Mouse (Mus musculus): ENCODE results near the gene Rcn3. TPM values are rescaled to one million over a fixed set of nuclear protein-coding genes. Genes with fewer than 3 reads are reported as not detected.

The Rcn3 gene
- polyA plus RNA-seq, 1 experiment from 2014 or later = 339 TPM

DNA sequence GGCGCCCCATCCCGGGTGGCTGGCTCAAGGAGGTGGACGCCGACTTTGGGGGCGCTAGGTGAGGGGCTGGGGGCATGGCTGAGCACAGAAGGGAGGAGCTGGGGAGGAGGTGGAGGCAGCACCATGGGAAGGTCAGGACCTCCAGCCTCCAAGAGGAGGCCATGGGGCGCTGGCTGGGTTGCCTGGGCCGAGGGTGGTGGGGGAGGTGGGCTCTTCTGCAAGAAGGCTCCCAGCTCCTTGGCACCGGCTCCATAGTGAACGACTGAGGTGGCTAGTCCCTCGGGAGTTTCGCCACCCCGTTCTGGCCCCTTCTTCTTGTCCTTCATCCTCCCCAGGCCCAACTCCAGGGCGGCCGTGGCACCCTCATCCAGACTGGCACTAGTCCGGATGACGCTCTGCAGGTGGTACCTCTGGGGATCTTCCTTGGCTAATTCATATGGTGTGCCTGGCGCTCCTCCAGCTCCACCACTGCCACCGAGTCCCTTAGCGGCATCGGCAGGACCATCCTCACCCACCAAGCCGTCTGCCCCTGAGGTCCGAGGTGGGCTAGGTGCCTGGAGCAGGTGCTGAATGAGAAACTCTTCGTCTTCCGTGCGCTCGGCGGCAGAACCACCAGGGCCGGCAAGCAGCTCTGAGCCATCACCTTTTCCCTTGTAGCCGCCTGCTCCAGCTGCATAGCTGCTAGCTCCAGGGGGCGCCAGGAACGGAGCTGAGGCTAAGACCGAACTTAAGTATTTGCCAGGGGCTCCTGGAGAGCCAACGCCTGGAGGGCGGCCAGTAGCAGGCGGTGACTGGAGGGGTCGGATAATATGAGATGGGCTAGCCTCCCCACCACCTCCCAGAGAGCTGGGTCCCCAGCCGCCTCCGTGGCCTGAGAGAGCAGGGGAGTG, 43.8 kb downstream of the Rcn3 start:
- WGBS (ENCODE audit: insufficient replicate concordance) = 92% methylated on average over 38 of the region's 38 CpGs
- H3K4me1 ChIP-seq (ENCODE audit: control insufficient read depth, insufficient read depth, low read length) = peaks cover 5% of the 10 kb centered on the region; the same call in 1 of the 2 replicates
- no peaks in the 10 kb centered on the region for H3K9me3 ChIP-seq (replicated peaks; ENCODE audit: control insufficient read depth, low read length)
- H3K27me3 ChIP-seq (ENCODE audit: control insufficient read depth, insufficient read depth, low read length) = no peaks in the 10 kb centered on the region
- no peak for ATAC-seq (replicated peaks; ENCODE audit: insufficient number of reproducible peaks, low FRiP score, low TSS enrichment)
- no peak overlapping the region for H3K27ac ChIP-seq (ENCODE audit: low read depth, low read length)
- peak overlapping the region; percentile 22; the same call in 1 of the 2 replicates for H3K9ac ChIP-seq (ENCODE audit: low read depth, low read length)
- H3K36me3 ChIP-seq (ENCODE audit: control insufficient read depth, insufficient read depth, low read length) = peaks cover 61% of the 10 kb centered on the region
- no peak overlapping the region for H3K4me3 ChIP-seq (ENCODE audit: low read depth, low read length)
- H3K4me2 ChIP-seq = no peak overlapping the region

GRCm38 (mm10) chr7:45047491-45047890, 44.5 kb downstream of the Rcn3 start:
- peaks cover 5% of the 10 kb centered on the region; the same call in 1 of the 2 replicates for H3K4me1 ChIP-seq (ENCODE audit: control insufficient read depth, insufficient read depth, low read length)
- H3K9me3 ChIP-seq (replicated peaks; ENCODE audit: control insufficient read depth, low read length) = no peaks in the 10 kb centered on the region
- H3K36me3 ChIP-seq (ENCODE audit: control insufficient read depth, insufficient read depth, low read length) = peaks cover 67% of the 10 kb centered on the region
- H3K4me2 ChIP-seq = no peak overlapping the region
- no peak overlapping the region for H3K27ac ChIP-seq (ENCODE audit: low read depth, low read length)
- H3K27me3 ChIP-seq (ENCODE audit: control insufficient read depth, insufficient read depth, low read length) = no peaks in the 10 kb centered on the region
- no peak for ATAC-seq (replicated peaks; ENCODE audit: insufficient number of reproducible peaks, low FRiP score, low TSS enrichment)
- 93% methylated on average over 14 of the region's 14 CpGs for WGBS (ENCODE audit: insufficient replicate concordance)
- H3K9ac ChIP-seq (ENCODE audit: low read depth, low read length) = no peak overlapping the region
- H3K4me3 ChIP-seq (ENCODE audit: low read depth, low read length) = no peak overlapping the region

- no peaks in the 10 kb centered on the region for H3K27me3 ChIP-seq (ENCODE audit: control insufficient read depth, insufficient read depth, low read length)
- no peaks in the 10 kb centered on the region for H3K9me3 ChIP-seq (replicated peaks; ENCODE audit: control insufficient read depth, low read length)
- H3K36me3 ChIP-seq (ENCODE audit: control insufficient read depth, insufficient read depth, low read length) = peaks cover 73% of the 10 kb centered on the region
- ATAC-seq (replicated peaks; ENCODE audit: insufficient number of reproducible peaks, low FRiP score, low TSS enrichment) = no peak
- no peak overlapping the region for H3K4me2 ChIP-seq
- 93% methylated on average over 26 of the region's 26 CpGs for WGBS (ENCODE audit: insufficient replicate concordance)
- H3K4me3 ChIP-seq (ENCODE audit: low read depth, low read length) = no peak overlapping the region
- H3K4me1 ChIP-seq (ENCODE audit: control insufficient read depth, insufficient read depth, low read length) = peaks cover 5% of the 10 kb centered on the region; the same call in 1 of the 2 replicates
- H3K9ac ChIP-seq (ENCODE audit: low read depth, low read length) = no peak overlapping the region
- H3K27ac ChIP-seq (ENCODE audit: low read depth, low read length) = no peak overlapping the region
These were observed 45.1 kb downstream of the Rcn3 start for GRCm38 (mm10) chr7:45046853-45047350.

DNA sequence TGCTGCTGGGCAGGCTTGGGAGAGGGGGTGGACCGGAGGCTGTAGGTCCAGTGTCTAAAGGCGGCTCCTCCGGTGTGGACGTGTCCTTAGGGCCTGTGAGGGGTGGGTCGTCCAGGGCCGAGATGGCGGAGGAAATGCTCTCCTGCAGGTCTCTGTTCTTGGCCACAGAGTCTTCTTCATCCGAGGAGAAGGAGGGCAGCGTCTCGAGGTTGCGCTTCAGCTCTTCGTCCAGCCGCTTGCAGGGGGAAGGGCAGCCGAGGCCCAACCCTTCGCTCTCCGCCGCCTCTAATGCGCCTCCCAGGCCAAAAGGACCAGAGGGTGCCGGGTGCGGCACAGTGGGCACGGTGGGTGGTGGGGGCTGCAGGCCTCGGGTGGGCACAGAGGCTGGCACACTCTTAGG, 46.3 kb downstream of the Rcn3 start:
- peaks cover 76% of the 10 kb centered on the region for H3K36me3 ChIP-seq (ENCODE audit: control insufficient read depth, insufficient read depth, low read length)
- no peak overlapping the region for H3K9ac ChIP-seq (ENCODE audit: low read depth, low read length)
- H3K9me3 ChIP-seq (replicated peaks; ENCODE audit: control insufficient read depth, low read length) = no peaks in the 10 kb centered on the region
- ATAC-seq (replicated peaks; ENCODE audit: insufficient number of reproducible peaks, low FRiP score, low TSS enrichment) = no peak
- no peak overlapping the region for H3K4me3 ChIP-seq (ENCODE audit: low read depth, low read length)
- H3K4me1 ChIP-seq (ENCODE audit: control insufficient read depth, insufficient read depth, low read length) = no peaks in the 10 kb centered on the region
- WGBS (ENCODE audit: insufficient replicate concordance) = 96% methylated on average over 22 of the region's 22 CpGs
- no peaks in the 10 kb centered on the region for H3K27me3 ChIP-seq (ENCODE audit: control insufficient read depth, insufficient read depth, low read length)
- no peak overlapping the region for H3K27ac ChIP-seq (ENCODE audit: low read depth, low read length)
- H3K4me2 ChIP-seq = no peak overlapping the region

GRCm38 (mm10) chr7:45043307-45043706, 48.7 kb downstream of the Rcn3 start:
- no peak for ATAC-seq (replicated peaks; ENCODE audit: insufficient number of reproducible peaks, low FRiP score, low TSS enrichment)
- Histone ChIP-seq H3K27ac (ENCODE audit: low read depth, low read length) (no peak overlapping the region), H3K27me3 (ENCODE audit: control insufficient read depth, insufficient read depth, low read length) (no peaks in the 10 kb centered on the region), H3K4me2 (no peak overlapping the region), H3K4me1 (ENCODE audit: control insufficient read depth, insufficient read depth, low read length) (no peaks in the 10 kb centered on the region), H3K9me3 (replicated peaks; ENCODE audit: control insufficient read depth, low read length) (no peaks in the 10 kb centered on the region), H3K4me3 (ENCODE audit: low read depth, low read length) (no peak overlapping the region), H3K36me3 (ENCODE audit: control insufficient read depth, insufficient read depth, low read length) (peaks cover 77% of the 10 kb centered on the region), H3K9ac (ENCODE audit: low read depth, low read length) (no peak overlapping the region)
- WGBS (ENCODE audit: insufficient replicate concordance) = 94% methylated on average over 13 of the region's 14 CpGs

GRCm38 (mm10) chr7:45040851-45041250, 51.2 kb downstream of the Rcn3 start:
- no peak overlapping the region for H3K4me2 ChIP-seq
- ATAC-seq (replicated peaks; ENCODE audit: insufficient number of reproducible peaks, low FRiP score, low TSS enrichment) = no peak
- H3K27ac ChIP-seq (ENCODE audit: low read depth, low read length) = no peak overlapping the region
- 85% methylated on average over 9 of the region's 9 CpGs for WGBS (ENCODE audit: insufficient replicate concordance)
- no peaks in the 10 kb centered on the region for H3K9me3 ChIP-seq (replicated peaks; ENCODE audit: control insufficient read depth, low read length)
- H3K4me1 ChIP-seq (ENCODE audit: control insufficient read depth, insufficient read depth, low read length) = no peaks in the 10 kb centered on the region
- no peak overlapping the region for H3K4me3 ChIP-seq (ENCODE audit: low read depth, low read length)
- no peaks in the 10 kb centered on the region for H3K27me3 ChIP-seq (ENCODE audit: control insufficient read depth, insufficient read depth, low read length)
- H3K36me3 ChIP-seq (ENCODE audit: control insufficient read depth, insufficient read depth, low read length) = peaks cover 76% of the 10 kb centered on the region
- no peak overlapping the region for H3K9ac ChIP-seq (ENCODE audit: low read depth, low read length)

DNA sequence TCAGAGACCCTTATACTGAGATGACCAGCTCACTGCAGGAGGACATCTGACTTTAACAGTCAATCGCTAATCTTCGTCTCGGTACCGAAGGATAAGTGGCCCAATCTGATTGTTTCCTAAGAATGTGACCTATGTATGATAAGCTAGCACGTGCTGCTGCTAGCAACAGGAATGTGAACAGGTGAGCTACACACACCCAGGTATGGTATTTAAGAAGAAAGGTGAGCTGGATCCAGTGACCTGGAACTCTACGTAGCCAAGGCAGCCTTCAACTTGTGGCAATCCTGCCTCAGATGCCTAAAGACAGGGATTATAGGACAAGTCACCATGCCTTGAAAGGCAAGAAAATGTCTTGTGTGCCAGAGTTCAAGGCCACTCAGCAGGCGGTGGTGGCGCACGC, 53.6 kb downstream of the Rcn3 start:
- no peak overlapping the region for H3K9ac ChIP-seq (ENCODE audit: low read depth, low read length)
- H3K4me3 ChIP-seq (ENCODE audit: low read depth, low read length) = no peak overlapping the region
- ATAC-seq (replicated peaks; ENCODE audit: insufficient number of reproducible peaks, low FRiP score, low TSS enrichment) = no peak
- WGBS (ENCODE audit: insufficient replicate concordance) = 93% methylated on average over 9 of the region's 9 CpGs
- no peaks in the 10 kb centered on the region for H3K9me3 ChIP-seq (replicated peaks; ENCODE audit: control insufficient read depth, low read length)
- no peaks in the 10 kb centered on the region for H3K4me1 ChIP-seq (ENCODE audit: control insufficient read depth, insufficient read depth, low read length)
- H3K36me3 ChIP-seq (ENCODE audit: control insufficient read depth, insufficient read depth, low read length) = peaks cover 80% of the 10 kb centered on the region
- no peak overlapping the region for H3K27ac ChIP-seq (ENCODE audit: low read depth, low read length)
- H3K27me3 ChIP-seq (ENCODE audit: control insufficient read depth, insufficient read depth, low read length) = no peaks in the 10 kb centered on the region
- no peak overlapping the region for H3K4me2 ChIP-seq

GRCm38 (mm10) chr7:45037720-45038361, 54.2 kb downstream of the Rcn3 start:
- no peak overlapping the region for H3K27ac ChIP-seq (ENCODE audit: low read depth, low read length)
- H3K9me3 ChIP-seq (replicated peaks; ENCODE audit: control insufficient read depth, low read length) = no peaks in the 10 kb centered on the region
- no peak overlapping the region for H3K9ac ChIP-seq (ENCODE audit: low read depth, low read length)
- 71% methylated on average over 7 of the region's 7 CpGs for WGBS (ENCODE audit: insufficient replicate concordance)
- no peak for ATAC-seq (replicated peaks; ENCODE audit: insufficient number of reproducible peaks, low FRiP score, low TSS enrichment)
- no peaks in the 10 kb centered on the region for H3K4me1 ChIP-seq (ENCODE audit: control insufficient read depth, insufficient read depth, low read length)
- peaks cover 80% of the 10 kb centered on the region for H3K36me3 ChIP-seq (ENCODE audit: control insufficient read depth, insufficient read depth, low read length)
- H3K27me3 ChIP-seq (ENCODE audit: control insufficient read depth, insufficient read depth, low read length) = no peaks in the 10 kb centered on the region
- no peak overlapping the region for H3K4me2 ChIP-seq
- H3K4me3 ChIP-seq (ENCODE audit: low read depth, low read length) = no peak overlapping the region

Data from heart, embryonic 11.5 days (tissue).